Mouse (Mus musculus) liver, embryonic 18 days (tissue): ENCODE results near the gene Paxbp1. TPM values are rescaled to one million over a fixed set of nuclear protein-coding genes. Genes with fewer than 3 reads are reported as not detected.

ENCODE experiments used
- polyA plus RNA-seq: library from polyadenylated mRNA; depleted of rRNA; stranded (reverse); fragments of >200 nt; gene quantifications from 2 replicates; pipeline ENCODE4 v1.2.3, GENCODE M21; 2012; rRNA removed

Paxbp1 gene
- 29.6 and 35.4 TPM in 2 replicates for polyA plus RNA-seq

DNA sequence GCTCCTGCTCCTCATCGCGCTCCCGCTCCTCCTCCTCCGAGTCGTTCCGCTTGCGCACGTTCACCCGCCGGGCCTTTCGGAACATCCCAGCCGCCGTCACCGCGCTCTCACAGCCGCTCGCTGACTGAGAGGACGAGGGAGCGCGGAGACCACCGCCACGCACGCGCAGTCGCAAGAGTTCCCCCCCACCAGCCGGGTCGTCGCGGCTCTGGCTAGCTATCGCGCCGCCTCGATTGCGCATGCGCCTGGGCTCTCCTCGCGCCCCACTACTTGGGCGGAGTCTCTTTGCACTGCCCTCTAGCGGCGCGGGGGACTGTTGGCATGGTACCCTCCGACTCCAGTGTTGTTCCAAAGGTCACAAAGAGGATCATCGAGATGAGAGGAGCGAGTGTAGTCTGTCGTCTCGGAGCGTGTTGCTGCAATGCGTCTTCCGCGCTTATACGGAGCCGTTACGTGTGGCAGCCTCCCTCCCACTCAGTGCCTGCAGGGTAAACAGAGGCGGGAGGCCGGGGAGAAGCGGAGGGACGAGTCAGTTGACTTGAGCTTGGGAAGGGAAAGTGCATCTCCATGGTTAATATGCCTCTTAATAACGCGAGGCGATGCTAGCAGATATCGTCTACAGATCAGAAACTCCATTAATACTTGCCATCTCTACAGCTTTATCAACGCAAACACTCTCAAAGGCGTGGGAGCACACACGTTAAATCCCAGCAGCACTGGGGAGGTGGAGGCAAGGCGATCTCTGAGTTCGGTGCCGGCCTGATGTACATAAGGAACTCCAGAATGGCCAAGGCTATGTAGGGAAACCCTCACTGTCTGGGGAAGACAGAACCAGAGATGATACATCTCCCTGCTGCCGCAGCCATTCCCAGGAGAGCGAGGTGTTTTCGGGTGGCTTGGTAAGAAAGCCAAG, at the start of gene Paxbp1:
TSS of gene Paxbp1 (minus strand) at position 274 of the 913 bp plus-strand sequence.

DNA sequence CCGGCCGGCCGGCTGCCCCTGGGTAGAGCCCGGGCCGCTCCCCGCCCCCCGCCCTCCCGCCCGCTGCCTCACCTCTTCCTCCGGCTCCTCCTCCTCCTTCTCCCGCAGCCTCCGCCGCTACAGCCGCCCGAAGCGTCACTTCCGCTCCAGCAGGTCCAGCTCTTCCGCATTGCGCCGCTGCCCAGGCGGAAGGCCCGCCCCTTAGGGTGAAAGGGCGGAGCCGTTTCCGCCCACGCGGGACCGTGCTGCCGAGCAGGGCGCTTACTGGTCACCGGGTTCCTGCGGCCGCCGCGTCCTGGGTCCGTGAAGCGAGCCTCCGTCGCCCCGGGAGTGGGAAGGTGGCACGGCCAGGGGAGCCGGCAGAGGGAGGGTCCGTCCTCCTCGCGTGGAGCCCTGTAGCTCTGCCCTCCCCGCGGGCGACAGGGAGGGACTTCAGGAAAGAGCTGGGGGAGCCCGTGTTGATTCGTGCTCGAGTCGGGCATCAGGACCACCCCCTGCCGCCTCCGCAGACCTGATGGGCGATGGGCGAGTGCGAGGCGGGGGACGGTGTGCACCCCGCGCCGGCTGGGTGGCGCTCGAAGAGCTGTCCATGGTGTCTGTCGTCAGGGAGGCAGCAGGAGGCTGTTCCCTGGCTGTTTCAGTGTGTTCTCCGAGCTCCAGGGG, 33.2 kb downstream of the Paxbp1 start, which contains the start of gene Synj1:
TSS of gene Synj1 (minus strand) at position 288 of the 663 bp plus-strand sequence.

Other genes with a start within 250 kb of the Paxbp1 start
- 1.4 and 1.7 TPM in 2 replicates for gene Urb1, start 234.1 kb downstream of the Paxbp1 start, polyA plus RNA-seq
- gene Eva1c, start 217.8 kb downstream of the Paxbp1 start, polyA plus RNA-seq: 0.29 and 0.64 TPM in 2 replicates
- 7.5 and 7.8 TPM in 2 replicates for gene Cfap298, start 109.4 kb downstream of the Paxbp1 start, polyA plus RNA-seq
- 8.5 and 11.0 TPM in 2 replicates for gene Synj1, start 33.2 kb downstream of the Paxbp1 start, polyA plus RNA-seq
- gene 4932438H23Rik, start 50.6 kb upstream of the Paxbp1 start, polyA plus RNA-seq: 0.04 and 0.05 TPM in 2 replicates
- gene Olig2, start 180.9 kb upstream of the Paxbp1 start, polyA plus RNA-seq: not detected in 2 replicates
- gene Olig1, start 225.2 kb upstream of the Paxbp1 start, polyA plus RNA-seq: 0.03 and 0.05 TPM in 2 replicates